Mouse (Mus musculus) hindbrain, embryonic 10.5 days (tissue): ENCODE results near the gene Nhlrc4. TPM values are rescaled to one million over a fixed set of nuclear protein-coding genes. Genes with fewer than 3 reads are reported as not detected.

Experiments
- DNase-seq: peaks from one replicate; pipeline ENCODE4 v3.0.0-alpha.2; 2017; ENCODE audit warnings: low spot score
- H3K27ac ChIP-seq: fragments of 300-500 bp; sonication (generic); 2 replicates; pipeline ENCODE4 v1.5.1; 2016; ENCODE audit warnings: mild to moderate bottlenecking, moderate library complexity
- H3K27me3 ChIP-seq: fragments of 300-500 bp; sonication (generic); 2 replicates; pipeline ENCODE4 v1.6.1; 2016; ENCODE audit warnings: mild to moderate bottlenecking; ENCODE audit not compliant: poor library complexity, insufficient read depth, severe bottlenecking
- H3K36me3 ChIP-seq: fragments of 300-500 bp; sonication (generic); 2 replicates; pipeline ENCODE4 v1.6.1; 2016; ENCODE audit warnings: mild to moderate bottlenecking, moderate library complexity
- H3K4me1 ChIP-seq: fragments of 300-500 bp; sonication (generic); replicated peaks from 2 replicates; pipeline ENCODE4 v1.6.1; 2016; ENCODE audit warnings: mild to moderate bottlenecking
- H3K4me3 ChIP-seq: fragments of 300-500 bp; sonication (generic); 2 replicates; pipeline ENCODE4 v1.5.1; 2016; ENCODE audit warnings: mild to moderate bottlenecking, moderate library complexity
- H3K9me3 ChIP-seq: fragments of 300-500 bp; sonication (generic); 2 replicates; pipeline ENCODE4 v1.6.1; 2016; ENCODE audit warnings: mild to moderate bottlenecking, moderate library complexity
- WGBS: fragments of 180-500 bp; shearing (Covaris S2); methylation state at CpG from one replicate; pipeline ENCODE4 v1.1.7; 2016; 5-methylcytosine and 5-hydroxymethylcytosine counted together
- polyA plus RNA-seq: library from polyadenylated mRNA; unstranded; fragments of >200 nt; fragmentation: Nextera tagmentation; extraction: Ambion mirVana; gene quantifications from 2 replicates; pipeline ENCODE4 v1.2.1, GENCODE M21; 2016

Nhlrc4 gene
- polyA plus RNA-seq, 1 experiment from 2014 or later: 0.55 TPM

DNA sequence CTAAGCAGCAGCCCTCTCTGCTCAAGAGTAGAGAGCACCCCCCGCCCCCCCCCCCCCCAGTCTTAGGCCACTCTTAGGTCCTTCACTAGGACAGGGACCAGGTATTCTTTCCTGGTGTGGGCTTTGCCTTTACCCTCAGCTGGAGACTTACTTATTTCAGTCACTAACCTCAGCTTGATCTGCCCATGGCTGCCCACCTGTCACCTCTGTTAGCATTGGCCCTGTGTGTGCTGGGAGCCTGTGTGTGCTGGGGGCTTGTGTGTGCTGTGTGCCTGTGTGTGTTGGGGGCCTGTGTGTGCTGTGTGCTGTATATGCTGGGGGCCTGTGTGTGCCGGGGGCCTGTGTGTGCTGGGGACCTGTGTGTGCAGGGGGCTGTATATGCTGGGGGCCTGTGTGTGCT, 9.9 kb upstream of the Nhlrc4 start:
- peaks cover 28% of the 10 kb centered on the region for H3K36me3 ChIP-seq
- H3K4me1 ChIP-seq: peaks cover 27% of the 10 kb centered on the region
- no peak overlapping the region for H3K27ac ChIP-seq
- WGBS: 82% methylated on average over 1 of the region's 2 CpGs
- no peaks in the 10 kb centered on the region for H3K9me3 ChIP-seq
- H3K27me3 ChIP-seq: peaks cover 57% of the 10 kb centered on the region
- no peak for DNase-seq
- H3K4me3 ChIP-seq: no peak overlapping the region

GRCm38 (mm10) chr17:25953161-25953560, 8.4 kb upstream of the Nhlrc4 start:
- Histone ChIP-seq H3K4me1 (peaks cover 27% of the 10 kb centered on the region), H3K4me3 (no peak overlapping the region), H3K36me3 (peaks cover 13% of the 10 kb centered on the region), H3K27ac (no peak overlapping the region), H3K27me3 (peaks cover 59% of the 10 kb centered on the region), H3K9me3 (no peaks in the 10 kb centered on the region)
- no peak for DNase-seq
- 81% methylated on average over 5 of the region's 5 CpGs for whole genome bisulfite sequencing

DNA sequence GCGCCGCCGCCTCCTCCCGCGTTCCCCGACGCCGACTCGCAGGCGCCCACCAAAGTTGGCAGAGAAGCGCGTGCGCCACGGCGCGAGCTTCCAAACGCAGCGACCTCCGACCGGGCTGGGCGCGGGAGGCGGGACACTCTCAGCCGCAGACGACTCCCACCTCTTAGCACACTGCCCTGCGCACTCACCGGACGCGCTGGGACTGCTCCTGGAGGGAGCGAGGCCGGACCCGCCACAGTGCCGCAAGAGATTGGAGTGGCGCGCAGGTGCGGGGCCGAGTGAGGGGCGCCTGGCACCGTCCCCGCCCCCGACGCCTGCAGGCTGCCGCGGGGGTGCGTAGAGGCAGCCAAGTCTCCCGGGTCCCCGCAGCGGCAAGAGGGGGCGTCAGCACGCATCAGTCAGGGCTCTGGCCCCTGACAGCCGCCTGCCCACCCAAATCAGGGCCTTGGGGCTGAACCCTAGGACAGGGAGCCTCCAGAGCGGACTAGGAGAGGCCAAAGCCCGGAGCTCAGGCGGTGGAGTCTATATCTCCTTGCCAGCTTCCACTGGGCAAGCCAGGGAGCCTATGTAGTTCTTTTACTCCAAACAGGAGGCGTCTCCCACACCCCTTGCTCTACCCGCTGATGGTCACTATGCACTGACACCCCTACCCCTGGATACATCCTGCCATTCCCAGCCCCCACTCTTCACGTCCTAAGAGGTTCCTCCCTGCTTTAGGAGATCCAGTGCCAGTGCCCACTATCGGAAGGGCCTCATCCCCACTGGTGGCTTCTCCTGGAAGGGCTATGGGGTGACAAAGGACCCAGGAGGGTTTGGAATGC, 7.3 kb upstream of the Nhlrc4 start, which contains the start of gene A930017K11Rik:
TSS of gene A930017K11Rik (minus strand) at position 763 of the 821 bp plus-strand sequence.
- Histone ChIP-seq H3K4me1 (peaks cover 25% of the 10 kb centered on the region), H3K27me3 (peaks cover 59% of the 10 kb centered on the region), H3K9me3 (no peaks in the 10 kb centered on the region), H3K27ac (peak within 1 kb of the TSS; percentile 45; the same call in 1 of the 2 replicates), H3K36me3 (peaks cover 1% of the 10 kb centered on the region; the same call in 1 of the 2 replicates), H3K4me3 (peak within 1 kb of the TSS; percentile 55)
- 2% methylated on average over 58 of the region's 58 CpGs for WGBS
- peak; percentile 31 for DNase-seq

- no peak for DNase-seq
- WGBS: 1% methylated on average over 33 of the region's 33 CpGs
- Histone ChIP-seq H3K4me3 (peak overlapping the region; percentile 55), H3K9me3 (no peaks in the 10 kb centered on the region), H3K4me1 (peaks cover 26% of the 10 kb centered on the region), H3K27me3 (peaks cover 59% of the 10 kb centered on the region), H3K36me3 (no peaks in the 10 kb centered on the region), H3K27ac (no peak overlapping the region; the same call in 1 of the 2 replicates)
Measured at GRCm38 (mm10) chr17:25951225-25951802, 6.6 kb upstream of the Nhlrc4 start.

GRCm38 (mm10) chr17:25950706-25951105, 5.9 kb upstream of the Nhlrc4 start:
- no peak for DNase-seq
- Histone ChIP-seq H3K36me3 (no peaks in the 10 kb centered on the region), H3K27me3 (peaks cover 59% of the 10 kb centered on the region), H3K27ac (no peak overlapping the region), H3K9me3 (no peaks in the 10 kb centered on the region), H3K4me3 (peak overlapping the region; percentile 55), H3K4me1 (peaks cover 31% of the 10 kb centered on the region)
- WGBS: 0% methylated on average over 3 of the region's 3 CpGs

GRCm38 (mm10) chr17:25949981-25950380, 5.2 kb upstream of the Nhlrc4 start:
- H3K36me3 ChIP-seq: no peaks in the 10 kb centered on the region
- no peak overlapping the region for H3K27ac ChIP-seq
- DNase-seq: no peak
- 80% methylated on average over 5 of the region's 5 CpGs for WGBS
- no peak overlapping the region for H3K4me3 ChIP-seq
- peaks cover 55% of the 10 kb centered on the region for H3K27me3 ChIP-seq
- no peaks in the 10 kb centered on the region for H3K9me3 ChIP-seq
- H3K4me1 ChIP-seq: peaks cover 38% of the 10 kb centered on the region

DNA sequence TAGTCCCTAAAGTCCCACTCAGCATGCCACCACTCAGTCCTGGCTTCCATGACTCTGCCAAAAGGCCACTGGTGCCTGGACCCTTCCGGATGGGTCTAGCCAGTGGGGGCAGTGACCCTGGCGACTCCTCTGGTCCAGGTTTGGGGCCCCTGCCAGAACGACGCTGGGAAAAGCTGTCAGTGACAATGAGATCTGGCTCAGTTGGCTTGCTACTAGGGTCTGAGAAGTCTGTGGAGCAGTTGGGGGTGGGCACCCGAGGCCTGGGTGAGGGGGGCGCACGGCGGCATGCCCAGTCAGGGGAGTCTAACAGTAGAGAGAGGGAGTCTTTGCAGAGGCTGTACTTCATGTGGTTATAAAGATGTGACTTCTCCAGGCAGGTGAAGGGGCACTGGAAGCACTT, 3.3 kb upstream of the Nhlrc4 start:
- peaks cover 36% of the 10 kb centered on the region for H3K27me3 ChIP-seq
- H3K4me3 ChIP-seq: no peak overlapping the region
- peaks cover 57% of the 10 kb centered on the region for H3K4me1 ChIP-seq
- 0 out of 2 replicates have a peak overlapping the region, but pooled peaks have one; percentile 67 for H3K27ac ChIP-seq
- no peak for DNase-seq
- no peaks in the 10 kb centered on the region for H3K9me3 ChIP-seq
- 75% methylated on average over 8 of the region's 8 CpGs for WGBS
- no peaks in the 10 kb centered on the region for H3K36me3 ChIP-seq

GRCm38 (mm10) chr17:25947576-25947975, 2.8 kb upstream of the Nhlrc4 start:
- H3K4me3 ChIP-seq: no peak overlapping the region
- no peak for DNase-seq
- H3K27me3 ChIP-seq: peaks cover 31% of the 10 kb centered on the region
- H3K27ac ChIP-seq: peak overlapping the region; percentile 67
- WGBS: 86% methylated on average over 4 of the region's 4 CpGs
- peaks cover 57% of the 10 kb centered on the region for H3K4me1 ChIP-seq
- H3K36me3 ChIP-seq: no peaks in the 10 kb centered on the region
- no peaks in the 10 kb centered on the region for H3K9me3 ChIP-seq

- DNase-seq: no peak
- Histone ChIP-seq H3K4me3 (no peak overlapping the region), H3K4me1 (peaks cover 57% of the 10 kb centered on the region), H3K27me3 (peaks cover 24% of the 10 kb centered on the region), H3K27ac (peak overlapping the region; percentile 59), H3K9me3 (no peaks in the 10 kb centered on the region), H3K36me3 (no peaks in the 10 kb centered on the region)
- 82% methylated on average over 8 of the region's 8 CpGs for WGBS
Measured at GRCm38 (mm10) chr17:25946891-25947290, 2.1 kb upstream of the Nhlrc4 start.

- WGBS: 74% methylated on average over 7 of the region's 7 CpGs
- Histone ChIP-seq H3K4me1 (peaks cover 55% of the 10 kb centered on the region), H3K27ac (peak overlapping the region; percentile 59; the same call in 1 of the 2 replicates), H3K4me3 (no peak overlapping the region), H3K27me3 (peaks cover 19% of the 10 kb centered on the region), H3K9me3 (no peaks in the 10 kb centered on the region), H3K36me3 (no peaks in the 10 kb centered on the region)
- no peak for DNase-seq
Measured at GRCm38 (mm10) chr17:25946349-25946748, 1.6 kb upstream of the Nhlrc4 start.

- Histone ChIP-seq H3K9me3 (no peaks in the 10 kb centered on the region), H3K27me3 (peaks cover 12% of the 10 kb centered on the region), H3K36me3 (no peaks in the 10 kb centered on the region), H3K27ac (peak overlapping the region; percentile 4; the same call in 1 of the 2 replicates), H3K4me1 (peaks cover 55% of the 10 kb centered on the region), H3K4me3 (no peak overlapping the region)
- 64% methylated on average over 9 of the region's 9 CpGs for WGBS
- DNase-seq: no peak
Measured at GRCm38 (mm10) chr17:25945517-25946155, 875 bp upstream of the Nhlrc4 start.

DNA sequence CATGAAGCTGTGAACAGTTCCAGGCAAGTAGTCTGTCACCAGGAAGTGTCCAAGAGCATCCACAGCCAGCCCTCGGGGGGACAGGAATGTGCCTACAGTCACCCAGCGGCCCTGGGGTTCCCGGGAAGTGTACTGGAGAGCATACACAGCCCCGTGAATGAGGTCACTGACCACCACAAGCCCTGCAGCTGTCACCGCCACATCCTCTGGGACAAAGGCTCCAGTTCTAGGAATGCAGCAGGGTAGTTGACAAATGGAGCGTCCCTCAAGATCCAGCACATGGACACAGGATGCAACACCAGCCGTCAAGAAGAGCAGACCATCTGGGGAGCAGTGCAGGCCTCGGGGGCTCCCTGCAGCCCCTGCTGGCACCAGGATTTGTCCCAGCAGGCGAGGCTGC, 992 bp downstream of the Nhlrc4 start:
- H3K4me3 ChIP-seq: peak overlapping the region; percentile 11; the same call in 1 of the 2 replicates

More for the DNA sequence above, 992 bp downstream of the Nhlrc4 start:
- H3K4me1 ChIP-seq: peaks cover 62% of the 10 kb centered on the region
- no peaks in the 10 kb centered on the region for H3K27me3 ChIP-seq
- H3K9me3 ChIP-seq: no peaks in the 10 kb centered on the region
- H3K36me3 ChIP-seq: peaks cover 5% of the 10 kb centered on the region
- peak overlapping the region; percentile 50; the same call in 1 of the 2 replicates for H3K27ac ChIP-seq
- 73% methylated on average over 9 of the region's 9 CpGs for WGBS
- DNase-seq: no peak
